Mouse (Mus musculus) erythroblast, embryonic 14.5 days (primary cell): ENCODE measurements around the gene Fam71e2. TPM values are rescaled to one million over a fixed set of nuclear protein-coding genes. Genes with fewer than 3 reads are reported as not detected.

Source experiments
- H3K27me3 ChIP-seq: 2 replicates; pipeline ENCODE4 v1.6.1; 2012; ENCODE audit warnings: inconsistent platforms; ENCODE audit not compliant: control insufficient read depth
- H3K36me3 ChIP-seq: 2 replicates; pipeline ENCODE4 v1.6.1; 2012; ENCODE audit warnings: mild to moderate bottlenecking, inconsistent platforms; ENCODE audit not compliant: control insufficient read depth
- H3K4me1 ChIP-seq: 2 replicates; pipeline ENCODE4 v1.6.1; 2012; ENCODE audit warnings: inconsistent platforms; ENCODE audit not compliant: control insufficient read depth
- H3K4me3 ChIP-seq: replicated peaks from 2 replicates; pipeline ENCODE3; 2012; ENCODE audit warnings: moderate library complexity, mild to moderate bottlenecking, inconsistent platforms
- H3K9me3 ChIP-seq: 2 replicates; pipeline ENCODE4 v1.6.1; 2012; ENCODE audit warnings: low read length, inconsistent platforms, mixed read lengths; ENCODE audit not compliant: control insufficient read depth
- GATA1 ChIP-seq: IDR thresholded peaks from 2 replicates; pipeline ENCODE4 v1.6.1; 2012; ENCODE audit warnings: low read length, inconsistent platforms, mixed read lengths
- TAL1 ChIP-seq: IDR thresholded peaks from 3 replicates; pipeline ENCODE4 v1.6.1; 2012; ENCODE audit warnings: low read length, inconsistent platforms, mixed read lengths
- polyA plus RNA-seq: library from polyadenylated mRNA; stranded (reverse); fragments of >175 nt; gene quantifications from 2 replicates; pipeline ENCODE4 v1.2.3, GENCODE M21; 2012

Gene Fam71e2
- polyA plus RNA-seq, 1 experiment: not detected

DNA sequence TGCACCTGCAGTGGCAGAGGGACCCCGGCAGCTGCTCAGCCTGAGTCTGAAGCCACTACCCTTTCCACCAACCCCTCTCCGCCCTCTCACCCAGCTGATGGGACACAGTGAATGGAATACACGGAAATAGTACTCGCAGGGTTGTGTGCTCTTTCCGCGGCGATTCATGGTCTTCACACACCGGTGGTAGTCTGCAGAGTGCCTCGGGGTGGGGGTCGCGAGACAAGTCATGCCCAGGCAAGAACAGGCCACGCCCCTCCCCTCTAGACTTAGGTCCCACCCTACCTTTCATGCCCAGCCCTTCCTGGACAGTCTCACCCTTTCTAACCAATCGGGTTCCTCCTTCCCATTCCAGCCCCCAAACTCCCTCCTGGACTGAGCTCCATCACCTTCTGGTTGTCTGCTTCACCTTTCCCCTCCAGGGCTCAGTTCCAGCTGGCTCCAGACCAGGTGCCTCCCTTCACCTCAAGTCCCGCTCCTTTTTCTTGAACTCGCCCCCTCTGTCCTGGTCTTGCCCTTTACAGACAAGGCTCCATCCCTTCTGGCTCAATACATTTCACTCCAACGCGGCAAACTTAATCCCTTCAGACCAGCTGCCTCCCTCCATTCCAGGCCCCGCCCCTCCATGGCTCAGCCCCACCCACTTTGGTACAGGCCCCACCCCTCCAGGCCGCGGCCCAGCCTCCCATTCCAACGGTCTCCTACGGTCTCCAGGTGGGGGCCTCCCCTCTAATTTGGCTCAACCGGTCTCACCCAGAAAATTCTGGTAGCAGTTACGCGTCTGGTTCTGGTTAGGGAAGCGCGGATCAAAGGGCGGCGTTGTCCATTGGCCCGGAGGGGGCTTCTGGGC, 18.9 kb downstream of the Fam71e2 start:
- no peak for TF ChIP-seq GATA1
- Histone ChIP-seq H3K4me3 (peak overlapping the region; percentile 67), H3K27me3 (no peaks in the 10 kb centered on the region), H3K36me3 (peaks cover 42% of the 10 kb centered on the region), H3K9me3 (peaks cover 15% of the 10 kb centered on the region), H3K4me1 (peaks cover 69% of the 10 kb centered on the region)

DNA sequence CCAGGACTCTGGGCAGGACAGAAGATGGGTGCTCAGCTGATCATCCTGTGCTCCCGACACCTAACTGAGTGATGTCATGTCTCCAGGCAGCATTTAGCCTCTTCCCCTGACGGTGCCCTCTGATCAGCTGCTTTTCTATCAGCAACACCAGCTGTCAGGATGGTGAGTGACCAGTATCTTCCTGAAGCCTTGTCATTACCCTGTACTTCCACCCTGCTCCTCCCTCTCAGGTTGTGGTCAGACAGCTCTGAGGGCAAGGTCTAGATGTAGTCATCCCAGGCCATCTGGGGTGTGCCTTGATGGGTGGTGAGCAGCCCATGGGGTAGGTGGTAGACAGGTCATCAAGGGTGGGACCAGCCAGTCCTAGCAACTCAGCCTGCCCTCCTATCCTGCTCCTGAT, 21.9 kb downstream of the Fam71e2 start:
- H3K36me3 ChIP-seq: peaks cover 72% of the 10 kb centered on the region
- no peaks in the 10 kb centered on the region for H3K9me3 ChIP-seq
- H3K4me3 ChIP-seq: peak overlapping the region; percentile 11
- TF ChIP-seq GATA1 (no peak), TAL1 (peak; percentile 70)
- H3K4me1 ChIP-seq: peaks cover 96% of the 10 kb centered on the region
- no peaks in the 10 kb centered on the region for H3K27me3 ChIP-seq

DNA sequence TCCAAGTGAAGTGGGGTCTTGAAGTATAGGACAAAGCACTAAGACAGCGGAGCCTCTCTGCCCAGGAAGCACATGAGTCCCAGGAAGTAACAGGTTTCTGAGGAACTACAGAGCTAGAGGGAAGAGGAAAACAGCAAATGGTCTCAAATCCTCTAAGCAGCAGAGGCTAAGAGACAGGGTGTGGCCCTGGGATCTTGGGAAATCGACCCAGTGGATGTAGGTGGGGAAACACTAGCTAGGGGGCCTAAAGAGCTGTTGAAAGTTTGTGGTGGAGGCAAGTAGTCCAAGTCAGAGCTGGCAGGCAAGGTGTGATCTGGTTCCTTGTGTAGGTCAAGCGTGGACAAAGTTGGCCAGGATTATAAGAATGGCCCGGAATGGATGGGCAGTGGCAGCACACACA, 22.8 kb downstream of the Fam71e2 start:
- TF ChIP-seq GATA1: no peak
- no peak for TF ChIP-seq TAL1
- peaks cover 99% of the 10 kb centered on the region for H3K4me1 ChIP-seq
- H3K9me3 ChIP-seq: no peaks in the 10 kb centered on the region
- peak overlapping the region; percentile 49 for H3K4me3 ChIP-seq
- H3K36me3 ChIP-seq: peaks cover 80% of the 10 kb centered on the region
- no peaks in the 10 kb centered on the region for H3K27me3 ChIP-seq

DNA sequence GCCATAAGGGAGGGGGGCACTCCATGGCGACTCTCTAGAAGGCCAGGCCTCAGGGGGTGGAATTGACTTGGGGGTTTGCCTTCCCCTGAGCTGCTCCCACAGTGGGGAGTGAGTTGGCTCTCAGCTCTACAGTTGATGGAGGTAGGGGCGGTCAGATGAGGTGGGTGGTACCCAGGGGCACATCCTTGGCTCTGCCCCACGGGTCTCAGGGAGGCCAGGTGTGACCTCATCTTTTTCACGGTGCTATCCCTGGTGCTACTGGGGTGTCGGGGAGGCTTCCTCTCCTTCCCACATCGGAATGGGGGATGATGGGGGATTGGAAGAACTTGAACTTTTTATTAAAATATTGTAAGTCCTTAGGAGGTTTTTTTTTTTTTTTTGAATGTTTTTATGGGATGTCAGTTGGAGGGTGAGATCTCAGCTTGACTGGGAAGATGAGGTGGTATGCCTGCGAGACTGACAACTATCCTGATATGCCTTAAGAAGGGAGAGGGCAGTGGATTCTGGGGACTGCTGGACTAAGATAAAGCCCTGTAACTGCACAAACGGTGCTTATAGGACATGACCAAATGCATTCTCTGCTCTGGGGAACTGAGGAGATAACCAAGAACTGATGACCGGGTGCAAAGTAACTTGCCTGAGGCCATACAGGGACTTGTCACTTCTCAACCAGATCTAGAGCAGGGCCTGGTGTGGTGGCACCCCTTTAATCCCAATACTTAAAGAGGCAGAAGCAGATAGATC, 23.8 kb downstream of the Fam71e2 start:
- H3K9me3 ChIP-seq: no peaks in the 10 kb centered on the region
- H3K4me3 ChIP-seq: peak overlapping the region; percentile 49
- TF ChIP-seq TAL1 (peak; percentile 61), GATA1 (peak; percentile 64)
- H3K36me3 ChIP-seq: peaks cover 90% of the 10 kb centered on the region
- no peaks in the 10 kb centered on the region for H3K27me3 ChIP-seq
- H3K4me1 ChIP-seq: peaks cover 99% of the 10 kb centered on the region

DNA sequence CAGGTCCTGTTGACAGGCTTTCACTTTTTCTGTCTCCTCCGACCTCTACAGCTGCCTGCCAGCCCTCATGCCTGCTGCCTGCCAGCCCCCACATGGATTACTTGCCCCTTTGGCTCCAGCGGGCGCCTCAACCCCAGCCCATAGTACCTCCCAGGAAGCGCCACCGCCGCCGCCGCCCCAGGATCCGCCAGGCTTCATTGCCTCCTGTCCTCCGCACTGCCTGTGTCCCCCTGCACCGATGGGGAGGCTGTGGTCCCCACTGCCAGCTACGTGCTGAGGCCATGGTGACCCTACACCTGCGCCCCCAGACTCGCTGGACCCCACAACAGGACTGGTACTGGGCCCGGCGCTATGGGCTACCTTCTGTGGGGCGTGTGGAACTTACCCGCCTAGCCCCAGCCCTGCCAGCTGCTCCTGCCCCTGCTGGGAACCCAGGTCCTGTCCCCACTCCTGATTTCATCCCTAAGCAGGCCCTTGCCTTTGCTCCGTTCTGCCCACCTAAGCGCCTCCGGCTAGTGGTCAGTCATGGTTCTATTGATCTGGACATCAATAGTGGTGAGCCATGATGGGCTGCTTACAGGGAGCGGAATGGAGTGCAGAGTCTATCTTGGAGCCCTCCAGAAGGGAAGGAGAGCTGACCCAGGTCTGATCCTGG, 24.6 kb downstream of the Fam71e2 start:
- Histone ChIP-seq H3K9me3 (no peaks in the 10 kb centered on the region), H3K4me1 (peaks cover 99% of the 10 kb centered on the region), H3K4me3 (peak overlapping the region; percentile 49), H3K36me3 (peaks cover 92% of the 10 kb centered on the region), H3K27me3 (no peaks in the 10 kb centered on the region)
- TF ChIP-seq TAL1: no peak
- no peak for TF ChIP-seq GATA1

DNA sequence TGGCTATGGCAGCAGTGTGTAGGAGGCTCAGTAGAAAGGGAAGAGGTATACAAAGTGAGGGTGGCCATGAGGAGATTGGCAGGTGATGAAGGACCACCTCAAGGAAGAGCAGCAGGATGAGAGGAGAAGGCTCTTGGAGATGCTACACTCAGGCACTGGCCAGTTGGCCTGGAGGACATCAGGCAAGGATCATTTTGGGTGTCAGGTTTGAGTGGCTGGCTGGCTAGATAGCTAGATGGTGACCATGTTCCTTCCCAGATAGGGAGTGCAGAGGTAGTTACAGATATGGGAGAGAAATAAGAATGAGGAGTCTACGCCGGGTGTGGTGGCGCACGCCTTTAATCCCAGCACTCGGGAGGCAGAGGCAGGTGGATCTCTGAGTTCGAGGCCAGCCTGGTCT, 26.2 kb downstream of the Fam71e2 start:
- peaks cover 97% of the 10 kb centered on the region for H3K4me1 ChIP-seq
- H3K4me3 ChIP-seq: peak overlapping the region; percentile 27
- TF ChIP-seq GATA1 (no peak), TAL1 (peak; percentile 8; the same call in 1 of the 3 replicates)
- no peaks in the 10 kb centered on the region for H3K9me3 ChIP-seq
- peaks cover 78% of the 10 kb centered on the region for H3K36me3 ChIP-seq
- no peaks in the 10 kb centered on the region for H3K27me3 ChIP-seq

DNA sequence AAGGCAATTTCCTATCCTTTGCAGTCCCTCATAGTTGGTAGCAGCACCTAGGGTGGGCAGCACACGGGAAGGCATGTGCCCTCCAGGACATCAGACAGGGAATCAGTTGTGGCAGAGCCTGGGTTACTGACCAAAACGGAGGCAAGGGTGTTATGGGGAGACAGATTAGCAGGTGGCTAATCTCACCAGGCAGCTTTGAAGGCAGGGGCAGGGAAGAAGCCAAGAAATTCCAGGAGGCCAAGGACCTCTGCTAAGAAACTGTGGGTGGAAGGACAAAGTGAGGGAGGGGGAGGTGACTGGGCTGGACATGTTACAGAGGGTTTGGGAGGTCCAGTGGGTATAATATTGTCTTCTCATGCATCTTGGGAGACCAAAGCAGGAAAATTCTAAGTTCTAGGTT, 27.7 kb downstream of the Fam71e2 start:
- peaks cover 62% of the 10 kb centered on the region for H3K36me3 ChIP-seq
- no peaks in the 10 kb centered on the region for H3K27me3 ChIP-seq
- TF ChIP-seq GATA1 (peak; percentile 74), TAL1 (peak; percentile 77)
- peak overlapping the region; percentile 89 for H3K4me3 ChIP-seq
- H3K9me3 ChIP-seq: no peaks in the 10 kb centered on the region
- H3K4me1 ChIP-seq: peaks cover 95% of the 10 kb centered on the region

DNA sequence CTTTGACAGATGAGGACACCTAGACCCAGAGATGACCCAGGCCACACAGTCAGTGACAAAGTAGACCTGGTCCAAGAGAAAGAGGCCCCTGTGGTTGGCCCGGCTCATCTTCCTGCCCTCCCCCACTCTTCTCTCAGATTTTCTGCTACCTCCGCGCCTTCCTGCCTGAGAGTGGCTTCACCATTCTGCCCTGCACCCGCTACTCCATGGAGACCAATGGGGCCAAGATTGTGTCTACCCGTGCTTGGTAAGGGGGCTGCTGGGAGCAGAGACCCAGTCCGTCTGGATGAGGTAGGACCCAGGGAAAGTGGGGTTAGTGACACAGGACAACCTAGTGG, 28.7 kb downstream of the Fam71e2 start:
- Histone ChIP-seq H3K36me3 (peaks cover 55% of the 10 kb centered on the region), H3K27me3 (no peaks in the 10 kb centered on the region), H3K4me3 (peak overlapping the region; percentile 89), H3K4me1 (peaks cover 86% of the 10 kb centered on the region), H3K9me3 (no peaks in the 10 kb centered on the region)
- no peak for TF ChIP-seq GATA1
- TF ChIP-seq TAL1: no peak
